Mouse (Mus musculus): ENCODE results near the gene Gm8994. TPM values are rescaled to one million over a fixed set of nuclear protein-coding genes. Genes with fewer than 3 reads are reported as not detected.
"Not testable (repeated sequence)": the region's sequence is repeated elsewhere in the genome, so short reads cannot be mapped to it uniquely, and the experiment has no call there.

Gm8994 gene
- not detected for total RNA-seq (2021)

- DNase-seq (ENCODE audit: extremely low spot score in 1 of 2, low spot score in 2 of 2); intact Hi-C loops (cut with DNase I): not testable (repeated sequence)
Observed at GRCm38 (mm10) chr6:136327239-136327638, at the start of gene Gm8994. TSS of gene Gm8994 (plus strand) at chr6:136327539.

- intact Hi-C loops (cut with DNase I) = no loop called here
- no peak for DNase-seq (ENCODE audit: extremely low spot score in 1 of 2, low spot score in 2 of 2)
Observed at GRCm38 (mm10) chr6:136277685-136278084, 49.7 kb upstream of the Gm8994 start.

GRCm38 (mm10) chr6:136284565-136284964, 42.8 kb upstream of the Gm8994 start:
- DNase-seq (ENCODE audit: extremely low spot score in 1 of 2, low spot score in 2 of 2) = no peak
- intact Hi-C loops (cut with DNase I) = no loop called here

- DNase-seq (ENCODE audit: extremely low spot score in 1 of 2, low spot score in 2 of 2) = no peak
- intact Hi-C loops (cut with DNase I) = no loop called here
Observed at GRCm38 (mm10) chr6:136286180-136286579, 41.2 kb upstream of the Gm8994 start.

GRCm38 (mm10) chr6:136286589-136286988, 40.8 kb upstream of the Gm8994 start:
- DNase-seq (ENCODE audit: extremely low spot score in 1 of 2, low spot score in 2 of 2) = no peak
- intact Hi-C loops (cut with DNase I) = no loop called here

- DNase-seq (ENCODE audit: extremely low spot score in 1 of 2, low spot score in 2 of 2) = no peak
- intact Hi-C loops (cut with DNase I) = no loop called here
Observed at GRCm38 (mm10) chr6:136291424-136291823, 35.9 kb upstream of the Gm8994 start.

- intact Hi-C loops (cut with DNase I) = no loop called here
- DNase-seq (ENCODE audit: extremely low spot score in 1 of 2, low spot score in 2 of 2) = no peak
Observed at GRCm38 (mm10) chr6:136291951-136292714, 35.2 kb upstream of the Gm8994 start.

- DNase-seq (ENCODE audit: extremely low spot score in 1 of 2, low spot score in 2 of 2) = no peak
- intact Hi-C loops (cut with DNase I) = no loop called here
Observed at GRCm38 (mm10) chr6:136293700-136294099, 33.6 kb upstream of the Gm8994 start.

GRCm38 (mm10) chr6:136295821-136296220, 31.5 kb upstream of the Gm8994 start:
- no peak for DNase-seq (ENCODE audit: extremely low spot score in 1 of 2, low spot score in 2 of 2)
- intact Hi-C loops (cut with DNase I) = no loop called here

GRCm38 (mm10) chr6:136296251-136296650, 31.1 kb upstream of the Gm8994 start:
- DNase-seq (ENCODE audit: extremely low spot score in 1 of 2, low spot score in 2 of 2) = no peak
- intact Hi-C loops (cut with DNase I) = no loop called here

- DNase-seq (ENCODE audit: extremely low spot score in 1 of 2, low spot score in 2 of 2) = no peak
- intact Hi-C loops (cut with DNase I) = no loop called here
Observed at GRCm38 (mm10) chr6:136303514-136303913, 23.8 kb upstream of the Gm8994 start.

- peak in 1 of 2 experiments; percentile 52 for DNase-seq (ENCODE audit: extremely low spot score in 1 of 2, low spot score in 2 of 2)
- intact Hi-C loops (cut with DNase I) = no loop called here
Observed at GRCm38 (mm10) chr6:136304369-136304988, 22.9 kb upstream of the Gm8994 start.

- intact Hi-C loops (cut with DNase I) = loop anchor here (5.0 kb wide), 1 partner anchor 137 kb away; the partner anchor contains the start of gene Grin2b
- no peak for DNase-seq (ENCODE audit: extremely low spot score in 1 of 2, low spot score in 2 of 2)
Observed at GRCm38 (mm10) chr6:136309487-136309886, 17.9 kb upstream of the Gm8994 start.

- intact Hi-C loops (cut with DNase I) = not testable (repeated sequence)
Observed at GRCm38 (mm10) chr6:136328416-136328815, 1.1 kb downstream of the Gm8994 start.

GRCm38 (mm10) chr6:136340669-136341068, 13.3 kb downstream of the Gm8994 start:
- DNase-seq (ENCODE audit: extremely low spot score in 1 of 2, low spot score in 2 of 2) = no peak
- intact Hi-C loops (cut with DNase I) = loop anchor here (5.0 kb wide), 1 partner anchor 98 kb away; no protein-coding TSS in a partner anchor

More at GRCm38 (mm10) chr6:136328416-136328815, 1.1 kb downstream of the Gm8994 start:
- DNase-seq (ENCODE audit: extremely low spot score in 1 of 2, low spot score in 2 of 2) = not testable (repeated sequence)

- no peak for DNase-seq (ENCODE audit: extremely low spot score in 1 of 2, low spot score in 2 of 2)
- intact Hi-C loops (cut with DNase I) = loop anchor here (5.0 kb wide), 1 partner anchor 99 kb away; no protein-coding TSS in a partner anchor
Observed at GRCm38 (mm10) chr6:136341093-136341492, 13.8 kb downstream of the Gm8994 start.

GRCm38 (mm10) chr6:136343868-136344267, 16.5 kb downstream of the Gm8994 start:
- intact Hi-C loops (cut with DNase I) = loop anchor here (5.0 kb wide), 1 partner anchor 102 kb away; no protein-coding TSS in a partner anchor
- DNase-seq (ENCODE audit: extremely low spot score in 1 of 2, low spot score in 2 of 2) = no peak

- intact Hi-C loops (cut with DNase I) = no loop called here
- no peak for DNase-seq (ENCODE audit: extremely low spot score in 1 of 2, low spot score in 2 of 2)
Observed at GRCm38 (mm10) chr6:136345034-136345433, 17.7 kb downstream of the Gm8994 start.

GRCm38 (mm10) chr6:136345641-136346040, 18.3 kb downstream of the Gm8994 start:
- intact Hi-C loops (cut with DNase I) = no loop called here
- no peak for DNase-seq (ENCODE audit: extremely low spot score in 1 of 2, low spot score in 2 of 2)

- no peak for DNase-seq (ENCODE audit: extremely low spot score in 1 of 2, low spot score in 2 of 2)
- intact Hi-C loops (cut with DNase I) = no loop called here
Observed at GRCm38 (mm10) chr6:136347053-136347452, 19.7 kb downstream of the Gm8994 start.
